Mouse (Mus musculus) heart, embryonic 10.5 days (tissue): ENCODE results near the gene Kif28. TPM values are rescaled to one million over a fixed set of nuclear protein-coding genes. Genes with fewer than 3 reads are reported as not detected.
A peak's percentile ranks its signal among the peaks of the same experiment; 100 is the strongest.
"Not testable (repeated sequence)": the region's sequence is repeated elsewhere in the genome, so short reads cannot be mapped to it uniquely, and the experiment has no call there.

Source experiments
- DNase-seq: peaks from one replicate; pipeline ENCODE4 v3.0.0-alpha.2; 2017; ENCODE audit warnings: low spot score
- H3K27ac ChIP-seq: fragments of 300-500 bp; sonication (generic); 2 replicates; pipeline ENCODE4 v1.5.1; 2016; ENCODE audit warnings: mild to moderate bottlenecking
- H3K27me3 ChIP-seq: fragments of 300-500 bp; sonication (generic); 2 replicates; pipeline ENCODE4 v1.6.1; 2016; ENCODE audit warnings: mild to moderate bottlenecking; ENCODE audit not compliant: poor library complexity, insufficient read depth, severe bottlenecking
- H3K36me3 ChIP-seq: fragments of 300-500 bp; sonication (generic); 2 replicates; pipeline ENCODE4 v1.6.1; 2016; ENCODE audit warnings: mild to moderate bottlenecking, moderate library complexity
- H3K4me1 ChIP-seq: fragments of 300-500 bp; sonication (generic); 2 replicates; pipeline ENCODE4 v1.6.1; 2016; ENCODE audit warnings: mild to moderate bottlenecking
- H3K4me3 ChIP-seq: fragments of 300-500 bp; sonication (generic); 2 replicates; pipeline ENCODE4 v1.5.1; 2016; ENCODE audit warnings: mild to moderate bottlenecking, moderate library complexity
- H3K9me3 ChIP-seq: fragments of 300-500 bp; sonication (generic); 2 replicates; pipeline ENCODE4 v1.6.1; 2016; ENCODE audit warnings: mild to moderate bottlenecking, moderate library complexity
- WGBS: fragments of 180-500 bp; shearing (Covaris S2); methylation state at CpG from one replicate; pipeline ENCODE4 v1.1.7; 2016; 5-methylcytosine and 5-hydroxymethylcytosine counted together
- polyA plus RNA-seq: library from polyadenylated mRNA; unstranded; fragments of >200 nt; fragmentation: Nextera tagmentation; extraction: Ambion mirVana; gene quantifications from 2 replicates; pipeline ENCODE4 v1.2.1, GENCODE M21; 2016

Gene Kif28
- polyA plus RNA-seq, 1 experiment from 2014 or later, result 0.09 TPM

- Histone ChIP-seq H3K4me1 (no peaks in the 10 kb centered on the region), H3K27ac (no peak overlapping the region), H3K4me3 (no peak overlapping the region), H3K27me3 (no peaks in the 10 kb centered on the region), H3K36me3 (no peaks in the 10 kb centered on the region), H3K9me3 (no peaks in the 10 kb centered on the region)
- DNase-seq, result no peak
- WGBS, result 73% methylated on average over 3 of the region's 3 CpGs
Observed at GRCm38 (mm10) chr1:179731391-179731790, 13.7 kb downstream of the Kif28 start.

GRCm38 (mm10) chr1:179728661-179729060 is 16.4 kb downstream of the Kif28 start:
- H3K4me1 ChIP-seq, result no peaks in the 10 kb centered on the region
- no peaks in the 10 kb centered on the region for H3K27me3 ChIP-seq
- no peaks in the 10 kb centered on the region for H3K9me3 ChIP-seq
- DNase-seq, result no peak
- WGBS, result 87% methylated on average over 10 of the region's 10 CpGs
- no peak overlapping the region for H3K4me3 ChIP-seq
- no peak overlapping the region for H3K27ac ChIP-seq
- H3K36me3 ChIP-seq, result no peaks in the 10 kb centered on the region

- Histone ChIP-seq H3K4me3 (no peak overlapping the region), H3K4me1 (0 out of 2 replicates have a peak, but pooled peaks cover 3% of the 10 kb centered on the region), H3K36me3 (no peaks in the 10 kb centered on the region), H3K9me3 (no peaks in the 10 kb centered on the region), H3K27me3 (no peaks in the 10 kb centered on the region), H3K27ac (no peak overlapping the region)
- no peak for DNase-seq
- WGBS, result 74% methylated on average over 8 of the region's 8 CpGs
Observed at GRCm38 (mm10) chr1:179722811-179723469, 22.1 kb downstream of the Kif28 start.

- WGBS, result 85% methylated on average over 4 of the region's 4 CpGs
- Histone ChIP-seq H3K4me1 (no peaks in the 10 kb centered on the region), H3K27ac (no peak overlapping the region), H3K9me3 (no peaks in the 10 kb centered on the region), H3K27me3 (no peaks in the 10 kb centered on the region), H3K36me3 (no peaks in the 10 kb centered on the region), H3K4me3 (no peak overlapping the region)
- DNase-seq, result no peak
Observed at GRCm38 (mm10) chr1:179715786-179716185, 29.3 kb downstream of the Kif28 start.

- H3K4me3 ChIP-seq, H3K9me3 ChIP-seq, H3K36me3 ChIP-seq, H3K27ac ChIP-seq, H3K4me1 ChIP-seq, DNase-seq, H3K27me3 ChIP-seq: not testable (repeated sequence)
- WGBS, result 65% methylated on average over 4 of the region's 4 CpGs
Observed at GRCm38 (mm10) chr1:179715289-179715688, 29.8 kb downstream of the Kif28 start.

GRCm38 (mm10) chr1:179713367-179713766 is 31.7 kb downstream of the Kif28 start:
- Histone ChIP-seq H3K27me3 (no peaks in the 10 kb centered on the region), H3K4me1 (no peaks in the 10 kb centered on the region), H3K36me3 (no peaks in the 10 kb centered on the region), H3K27ac (no peak overlapping the region), H3K4me3 (no peak overlapping the region), H3K9me3 (no peaks in the 10 kb centered on the region)
- no peak for DNase-seq
- WGBS, result 81% methylated on average over 3 of the region's 3 CpGs

GRCm38 (mm10) chr1:179712658-179713057 is 32.4 kb downstream of the Kif28 start:
- H3K4me1 ChIP-seq, result no peaks in the 10 kb centered on the region
- no peaks in the 10 kb centered on the region for H3K27me3 ChIP-seq
- 72% methylated on average over 7 of the region's 7 CpGs for WGBS
- no peaks in the 10 kb centered on the region for H3K36me3 ChIP-seq
- no peak for DNase-seq
- H3K9me3 ChIP-seq, result no peaks in the 10 kb centered on the region
- H3K4me3 ChIP-seq, result no peak overlapping the region
- 0 out of 2 replicates have a peak overlapping the region, but pooled peaks have one; percentile 6 for H3K27ac ChIP-seq

- no peak overlapping the region for H3K4me3 ChIP-seq
- no peak for DNase-seq
- H3K27me3 ChIP-seq, result no peaks in the 10 kb centered on the region
- H3K9me3 ChIP-seq, result no peaks in the 10 kb centered on the region
- WGBS, result 77% methylated on average over 5 of the region's 5 CpGs
- H3K36me3 ChIP-seq, result no peaks in the 10 kb centered on the region
- no peaks in the 10 kb centered on the region for H3K4me1 ChIP-seq
- H3K27ac ChIP-seq, result no peak overlapping the region
Observed at GRCm38 (mm10) chr1:179710739-179711138, 34.3 kb downstream of the Kif28 start.

- H3K27me3 ChIP-seq, result no peaks in the 10 kb centered on the region
- H3K36me3 ChIP-seq, result no peaks in the 10 kb centered on the region
- H3K4me1 ChIP-seq, result no peaks in the 10 kb centered on the region
- no peak for DNase-seq
- no peaks in the 10 kb centered on the region for H3K9me3 ChIP-seq
- WGBS, result 72% methylated on average over 6 of the region's 6 CpGs
- H3K27ac ChIP-seq, result no peak overlapping the region
- no peak overlapping the region for H3K4me3 ChIP-seq
Observed at GRCm38 (mm10) chr1:179709390-179709789, 35.7 kb downstream of the Kif28 start.

- no peak overlapping the region for H3K4me3 ChIP-seq
- no peaks in the 10 kb centered on the region for H3K9me3 ChIP-seq
- no peak overlapping the region for H3K27ac ChIP-seq
- no peaks in the 10 kb centered on the region for H3K27me3 ChIP-seq
- peaks cover 10% of the 10 kb centered on the region for H3K4me1 ChIP-seq
- H3K36me3 ChIP-seq, result no peaks in the 10 kb centered on the region
- no peak for DNase-seq
- WGBS, result 82% methylated on average over 6 of the region's 6 CpGs
Observed at GRCm38 (mm10) chr1:179705154-179705553, 39.9 kb downstream of the Kif28 start.

GRCm38 (mm10) chr1:179704150-179704549 is 40.9 kb downstream of the Kif28 start:
- 36% methylated on average over 3 of the region's 3 CpGs for WGBS
- H3K9me3 ChIP-seq, result no peaks in the 10 kb centered on the region
- H3K4me3 ChIP-seq, result no peak overlapping the region
- H3K36me3 ChIP-seq, result no peaks in the 10 kb centered on the region
- no peak overlapping the region for H3K27ac ChIP-seq
- H3K27me3 ChIP-seq, result no peaks in the 10 kb centered on the region
- DNase-seq, result no peak
- peaks cover 10% of the 10 kb centered on the region for H3K4me1 ChIP-seq

GRCm38 (mm10) chr1:179689479-179689878 is 55.6 kb downstream of the Kif28 start:
- Histone ChIP-seq H3K4me3 (no peak overlapping the region), H3K9me3 (no peaks in the 10 kb centered on the region), H3K27me3 (no peaks in the 10 kb centered on the region), H3K36me3 (peaks cover 31% of the 10 kb centered on the region), H3K4me1 (peaks cover 13% of the 10 kb centered on the region; the same call in 1 of the 2 replicates), H3K27ac (no peak overlapping the region)
- WGBS, result 78% methylated on average over 6 of the region's 6 CpGs
- no peak for DNase-seq

- WGBS, result 64% methylated on average over 5 of the region's 5 CpGs
- peak overlapping the region; percentile 29; the same call in 1 of the 2 replicates for H3K27ac ChIP-seq
Observed at GRCm38 (mm10) chr1:179688914-179689313, 56.2 kb downstream of the Kif28 start.

GRCm38 (mm10) chr1:179688415-179688814 is 56.7 kb downstream of the Kif28 start:
- Histone ChIP-seq H3K27ac (no peak overlapping the region), H3K9me3 (no peaks in the 10 kb centered on the region), H3K4me3 (no peak overlapping the region), H3K4me1 (peaks cover 13% of the 10 kb centered on the region; the same call in 1 of the 2 replicates), H3K36me3 (peaks cover 40% of the 10 kb centered on the region), H3K27me3 (no peaks in the 10 kb centered on the region)
- 46% methylated on average over 6 of the region's 6 CpGs for WGBS
- no peak for DNase-seq

More at GRCm38 (mm10) chr1:179688914-179689313, 56.2 kb downstream of the Kif28 start:
- DNase-seq, result no peak
- no peaks in the 10 kb centered on the region for H3K9me3 ChIP-seq
- H3K36me3 ChIP-seq, result peaks cover 35% of the 10 kb centered on the region
- H3K4me3 ChIP-seq, result no peak overlapping the region
- H3K27me3 ChIP-seq, result no peaks in the 10 kb centered on the region
- peaks cover 13% of the 10 kb centered on the region; the same call in 1 of the 2 replicates for H3K4me1 ChIP-seq
